Mouse (Mus musculus) heart, postnatal 25 days (tissue): ENCODE results near the gene Pi16. TPM values are rescaled to one million over a fixed set of nuclear protein-coding genes. Genes with fewer than 3 reads are reported as not detected.

Experiments
- DNase-seq: peaks from one replicate; pipeline ENCODE4 v3.0.0; 2022; ENCODE audit warnings: low spot score
- intact Hi-C: fragments of 180-260 bp; cut with DNase I; formaldehyde crosslinking; loops from one replicate; pipeline ENCODE4 v1.15.1; 2025
- total RNA-seq, 2 experiments: library from RNA; stranded (reverse); gene quantifications; 2 replicates each; pipeline ENCODE4 v1.2.3; 2021

Pi16 gene
- total RNA-seq, 2 experiments from 2014 or later, result 32.6 to 45.8 TPM

DNA sequence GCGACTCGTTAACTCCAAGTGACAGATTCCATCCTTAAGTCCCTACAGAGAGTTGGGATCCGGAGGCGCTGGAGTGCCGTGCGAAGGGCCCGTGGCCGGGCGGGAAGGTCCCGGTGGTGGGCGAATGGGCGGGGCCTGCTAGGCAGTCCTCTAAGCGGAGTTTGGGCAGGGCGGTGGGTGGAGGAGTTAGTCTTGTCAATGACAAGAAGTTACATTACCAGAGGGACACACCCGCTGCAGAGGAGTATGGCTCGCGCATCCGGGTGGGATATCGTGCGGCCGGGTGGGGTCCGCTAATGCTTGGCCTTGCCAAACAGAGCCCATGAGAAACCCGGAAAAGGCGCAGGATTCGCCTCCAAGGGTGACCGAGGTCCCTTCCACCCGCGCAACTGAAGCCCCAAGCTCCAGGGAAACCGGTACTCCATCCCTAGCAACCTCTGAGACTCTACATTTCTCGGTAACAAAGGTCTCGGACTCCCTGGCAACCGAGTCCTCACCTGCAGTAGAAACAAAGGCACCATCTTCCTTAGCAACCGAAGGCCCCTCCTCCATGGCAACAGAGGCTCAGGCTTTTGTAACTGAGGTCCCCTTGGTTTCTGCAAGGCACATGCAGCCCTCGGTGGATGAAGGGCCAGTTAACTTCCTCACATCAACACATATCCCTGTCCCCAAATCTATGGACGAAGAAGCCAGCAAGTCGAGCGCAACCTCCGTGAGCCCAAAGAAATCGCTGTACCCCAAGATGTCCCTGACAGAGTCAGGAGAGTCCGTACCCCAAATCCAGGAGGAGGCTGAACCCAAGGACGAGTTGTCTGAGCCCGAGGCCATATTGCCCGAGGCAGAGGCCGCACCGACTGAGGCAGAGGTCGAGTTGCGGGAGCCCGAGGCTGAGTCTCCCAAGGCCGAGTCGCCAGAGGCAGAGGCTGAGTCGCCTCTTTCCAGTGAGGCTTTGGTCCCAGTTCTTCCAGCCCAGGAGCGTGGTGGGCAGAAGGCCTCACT, 9.3 kb downstream of the Pi16 start:
- DNase-seq, result peak; percentile 35
- intact Hi-C loops, result no loop called here

DNA sequence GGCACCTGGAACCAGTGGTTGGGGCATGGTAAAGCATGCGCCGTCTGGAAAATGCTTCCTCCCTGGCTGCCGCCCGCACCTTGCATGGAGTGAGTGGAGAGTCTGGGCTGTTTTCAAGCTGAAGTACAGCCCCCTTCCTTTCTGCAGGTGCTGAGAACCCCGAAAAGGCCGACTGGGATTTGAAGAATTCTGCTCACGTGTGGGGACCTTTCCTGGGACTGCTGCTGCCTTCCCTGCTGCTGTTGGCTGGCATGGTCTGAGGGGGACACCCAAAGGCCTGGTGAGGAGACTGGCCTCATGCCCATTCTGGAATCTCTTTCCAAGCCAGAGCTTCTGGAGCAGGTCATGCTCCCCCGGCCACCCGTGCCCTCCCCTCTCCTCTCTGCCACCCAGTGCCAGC, 10.2 kb downstream of the Pi16 start:
- intact Hi-C loops, result no loop called here
- DNase-seq, result no peak

- DNase-seq, result no peak
- intact Hi-C loops, result no loop called here
These were observed 12.7 kb downstream of the Pi16 start for GRCm38 (mm10) chr17:29330221-29330620.

GRCm38 (mm10) chr17:29330671-29331410, 13.4 kb downstream of the Pi16 start:
- intact Hi-C loops, result no loop called here
- no peak for DNase-seq

DNA sequence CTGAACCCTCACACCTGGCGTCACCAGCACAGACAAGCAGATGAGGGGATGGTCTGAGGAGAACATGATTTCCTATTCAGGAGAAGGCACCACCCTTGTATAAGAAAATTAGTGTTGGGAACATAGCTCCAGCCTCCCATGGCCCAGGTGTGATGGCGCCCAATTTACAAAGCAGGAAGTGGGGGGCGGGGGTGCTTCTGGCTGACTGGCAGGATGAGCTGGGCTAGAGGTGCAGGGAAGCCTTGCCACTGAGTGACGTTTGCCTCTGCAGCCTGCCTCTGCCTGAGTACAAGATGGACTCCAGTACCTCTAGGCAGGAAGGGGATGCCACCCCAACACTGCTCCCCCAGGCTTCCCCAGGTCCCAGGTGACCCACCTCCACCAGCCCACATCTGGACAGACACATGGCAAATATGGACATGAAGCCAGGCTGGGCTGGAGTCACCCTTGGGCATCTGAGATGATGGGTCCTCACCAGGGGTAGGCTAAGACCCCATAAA, 14.8 kb downstream of the Pi16 start:
- intact Hi-C loops, result no loop called here
- DNase-seq, result no peak

- intact Hi-C loops, result no loop called here
These were observed 18.9 kb downstream of the Pi16 start for GRCm38 (mm10) chr17:29336266-29336990.

DNA sequence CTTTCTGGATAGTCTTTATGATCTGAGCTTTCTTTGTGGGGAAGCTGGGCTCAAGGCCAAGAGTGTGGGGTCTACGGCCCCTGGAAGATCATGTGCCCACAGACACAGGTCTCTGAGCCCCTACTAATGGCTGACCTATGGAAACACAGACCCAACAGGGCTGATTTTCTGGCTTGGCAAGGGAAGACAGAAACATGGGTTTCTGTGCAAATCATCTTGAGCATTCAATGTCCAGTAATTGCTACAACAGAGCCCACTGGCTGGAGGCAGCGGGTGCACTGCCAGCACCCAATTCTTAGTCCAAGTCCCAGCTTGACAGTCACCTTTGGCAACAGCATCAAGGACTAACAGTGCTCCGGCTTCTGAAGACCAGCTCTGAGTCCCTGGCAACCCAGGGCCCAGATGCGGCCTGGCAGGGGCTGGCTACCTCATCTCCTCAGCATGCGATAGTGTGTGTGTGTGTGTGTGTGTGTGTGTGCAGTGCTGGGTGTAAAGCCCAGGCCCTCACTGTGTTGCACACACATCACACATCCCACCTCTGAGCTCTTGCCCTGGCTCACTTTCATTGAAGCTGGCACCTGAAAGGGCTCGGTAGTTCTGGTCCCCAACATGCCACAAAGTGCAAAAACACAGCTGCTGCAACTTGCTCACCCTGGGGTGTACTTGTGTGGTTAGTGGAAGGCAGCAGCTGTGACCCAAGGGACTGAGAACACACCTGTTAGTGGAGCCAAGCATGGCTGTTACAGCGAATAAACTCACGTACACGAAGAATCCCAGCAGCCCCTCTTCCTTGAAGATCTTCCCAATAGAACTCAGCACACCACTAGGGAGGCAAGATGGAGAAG, 20.7 kb downstream of the Pi16 start:
- DNase-seq, result no peak
- intact Hi-C loops, result loop anchor here (2.0 kb wide), 1 partner anchor 33 kb away; no protein-coding TSS in a partner anchor

More at GRCm38 (mm10) chr17:29336266-29336990, 18.9 kb downstream of the Pi16 start:
- DNase-seq, result no peak

GRCm38 (mm10) chr17:29339170-29339768, 21.8 kb downstream of the Pi16 start:
- intact Hi-C loops, result loop anchor here (2.0 kb wide), 1 partner anchor 32 kb away; no protein-coding TSS in a partner anchor
- no peak for DNase-seq

DNA sequence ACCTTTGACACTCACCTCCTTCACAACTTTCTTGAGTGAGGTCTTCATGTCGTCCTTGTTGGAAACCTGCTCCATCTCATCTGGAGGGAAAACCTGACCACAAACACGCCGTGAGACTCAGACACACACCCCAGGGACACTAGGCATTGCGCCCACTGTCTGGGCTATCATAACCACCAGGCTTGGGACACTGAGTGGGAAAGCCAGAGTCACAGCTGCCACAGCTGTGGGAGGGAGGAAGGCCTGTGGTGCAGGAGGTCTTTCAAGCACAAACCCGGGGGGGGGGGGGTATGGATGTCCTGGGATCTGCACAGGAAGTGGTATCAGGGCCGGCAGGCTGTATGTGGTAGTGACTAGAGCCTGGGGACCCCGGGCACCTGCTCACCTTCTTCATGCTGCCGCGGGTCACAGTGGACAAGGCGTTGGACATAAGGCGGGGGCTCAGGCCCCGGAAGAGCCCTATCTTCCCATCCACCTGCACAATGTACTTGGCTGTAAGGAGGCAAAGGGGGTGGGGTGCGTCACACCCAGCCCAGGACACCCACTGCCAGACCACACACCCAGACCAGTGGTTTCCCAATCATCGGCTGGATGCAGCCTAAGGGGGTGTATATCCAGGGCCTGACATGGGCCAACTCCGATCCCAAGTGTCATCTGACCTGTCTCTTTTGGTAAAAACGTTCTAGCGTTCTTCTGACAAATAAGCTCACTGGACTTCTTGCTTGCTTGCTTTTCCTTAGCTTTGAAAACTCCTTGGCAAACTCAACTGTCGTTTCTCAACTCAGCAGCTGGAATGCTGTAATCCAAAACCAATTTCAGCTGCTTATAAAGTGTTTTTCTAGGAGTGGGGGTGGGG, 23.2 kb downstream of the Pi16 start:
- intact Hi-C loops, result no loop called here
- DNase-seq, result no peak

GRCm38 (mm10) chr17:29341591-29342003, 24.1 kb downstream of the Pi16 start:
- intact Hi-C loops, result no loop called here
- no peak for DNase-seq

DNA sequence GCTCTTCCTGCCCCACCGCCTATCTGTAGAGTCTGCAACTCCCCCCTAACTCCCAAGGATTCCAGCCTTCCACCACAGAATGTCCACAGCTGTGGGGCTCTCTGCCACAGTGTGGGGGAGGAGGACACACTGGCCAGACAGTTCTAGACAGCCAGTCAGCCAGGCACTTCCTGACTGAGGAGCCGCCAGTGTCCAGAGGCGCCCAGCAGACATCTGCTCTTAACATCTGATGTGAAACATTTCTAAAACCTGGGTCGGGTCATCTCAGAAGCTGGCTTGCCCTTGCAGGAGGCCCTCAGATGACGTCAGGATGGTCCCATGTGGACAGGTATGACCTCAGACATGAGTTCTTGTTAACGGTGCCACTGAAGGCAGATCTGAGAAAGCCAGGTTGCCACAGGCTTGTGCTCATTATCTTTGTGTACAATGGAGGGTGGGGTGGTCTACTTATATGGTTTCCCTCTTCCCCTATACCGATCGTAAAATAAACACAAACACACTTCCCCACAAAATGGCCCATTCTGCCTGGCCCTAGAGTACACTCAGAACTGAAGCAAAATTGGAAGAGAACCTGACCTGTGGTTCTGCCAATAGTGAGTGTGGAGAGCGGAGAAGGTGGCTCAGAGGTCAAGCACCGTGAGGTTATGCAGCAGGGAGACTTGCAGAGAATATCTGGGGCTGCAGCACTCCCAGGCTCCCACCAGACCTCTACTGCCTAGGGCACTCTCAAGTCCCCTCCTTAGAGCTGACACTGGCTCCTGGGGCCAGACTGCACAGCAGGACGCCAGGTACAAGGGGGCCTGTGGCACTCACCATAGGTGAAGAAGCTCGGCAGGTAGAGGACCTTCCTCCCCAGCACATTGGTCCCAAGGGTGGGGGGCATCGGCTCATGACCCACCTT, 24.8 kb downstream of the Pi16 start:
- intact Hi-C loops, result no loop called here

GRCm38 (mm10) chr17:29343241-29343640, 25.8 kb downstream of the Pi16 start:
- intact Hi-C loops, result no loop called here
- DNase-seq, result no peak

More for the DNA sequence above, 24.8 kb downstream of the Pi16 start:
- peak; percentile 70 for DNase-seq

DNA sequence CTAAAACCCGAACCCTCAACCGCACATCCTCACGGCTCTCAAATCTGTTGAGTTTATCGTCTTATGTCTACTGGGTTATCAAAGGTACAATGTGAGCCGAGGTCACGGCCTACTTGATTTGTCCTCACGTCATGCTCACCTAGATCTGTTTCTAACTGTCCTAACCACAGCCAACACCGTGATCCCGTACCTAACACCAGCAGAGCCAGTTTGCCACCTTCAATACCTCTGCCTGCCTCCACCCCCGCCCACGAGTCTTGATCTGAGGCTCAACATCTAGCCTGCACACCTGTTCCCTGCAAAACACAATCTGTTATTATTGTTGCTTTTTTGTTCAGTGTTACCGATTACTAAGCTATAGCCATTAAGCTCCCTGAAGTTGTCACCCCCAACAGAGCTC, 27.8 kb downstream of the Pi16 start:
- intact Hi-C loops, result no loop called here
- DNase-seq, result no peak

- DNase-seq, result no peak
- intact Hi-C loops, result no loop called here
These were observed 29.1 kb downstream of the Pi16 start for GRCm38 (mm10) chr17:29346496-29347125.

DNA sequence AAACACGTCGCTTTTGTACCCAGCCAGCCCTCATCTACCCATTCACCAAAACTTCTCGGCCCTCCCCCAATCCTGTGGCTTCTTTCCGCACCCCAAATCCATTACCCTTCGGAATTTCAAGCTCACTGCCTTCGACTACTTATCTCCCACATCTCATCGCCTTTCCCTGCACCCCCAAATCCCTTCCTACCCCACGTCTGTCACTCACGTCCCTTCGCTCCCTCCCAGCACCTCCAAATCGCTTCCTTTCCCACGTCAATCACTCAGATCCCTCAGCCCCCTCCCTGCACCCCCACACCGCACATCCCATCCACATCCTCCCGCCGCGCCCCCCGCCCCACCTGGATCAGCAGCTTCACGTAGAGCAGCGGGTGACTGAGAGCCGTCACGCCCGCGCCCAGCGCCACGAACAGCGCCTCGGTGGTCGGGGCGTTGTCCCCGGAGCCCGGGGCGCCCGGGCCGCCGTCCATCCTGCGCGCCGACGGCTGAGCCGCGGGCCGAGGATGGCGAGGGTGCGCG, 29.7 kb downstream of the Pi16 start:
- intact Hi-C loops, result no loop called here
- DNase-seq, result no peak

DNA sequence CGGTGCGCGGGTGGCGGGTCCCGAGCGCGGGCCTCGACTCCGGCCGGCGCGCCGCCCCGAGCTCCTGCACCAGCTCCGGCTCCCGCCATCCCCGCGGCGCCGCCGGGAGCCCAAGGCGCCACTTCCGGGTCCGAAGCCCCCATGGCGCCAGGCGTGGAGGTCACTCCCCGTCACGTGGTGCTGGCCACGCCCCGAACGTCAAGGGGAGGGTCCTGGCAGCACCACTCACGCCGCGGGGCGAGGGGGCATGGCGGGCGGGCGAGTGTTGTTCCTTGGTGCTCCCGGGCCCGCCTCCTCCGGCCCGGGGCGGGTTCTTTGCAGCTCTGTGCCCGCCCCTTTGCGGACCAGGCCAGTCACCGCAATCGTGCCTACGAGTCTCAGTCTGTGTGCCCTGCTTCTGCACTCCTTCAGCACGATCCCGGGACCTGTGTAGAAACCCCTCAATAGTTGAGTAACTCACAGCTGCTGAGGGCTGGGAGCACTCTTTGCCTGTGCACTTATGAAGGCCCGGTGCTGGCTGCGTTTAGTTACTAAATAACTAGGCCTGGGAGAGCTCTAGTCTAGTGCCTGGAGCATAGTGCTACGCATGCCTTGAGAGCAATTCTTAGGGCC, 30.3 kb downstream of the Pi16 start, which contains the start of gene Mtch1:
Gene Mtch1 (minus strand): TSS at position 290 of the 612 bp plus-strand sequence.
- peak; percentile 98 for DNase-seq
- intact Hi-C loops, result no loop called here
